Mouse (Mus musculus): ENCODE measurements around the gene Nrg4. TPM values are rescaled to one million over a fixed set of nuclear protein-coding genes. Genes with fewer than 3 reads are reported as not detected.

Gene Nrg4
- polyA plus RNA-seq, 1 experiment: 2.3 TPM

DNA sequence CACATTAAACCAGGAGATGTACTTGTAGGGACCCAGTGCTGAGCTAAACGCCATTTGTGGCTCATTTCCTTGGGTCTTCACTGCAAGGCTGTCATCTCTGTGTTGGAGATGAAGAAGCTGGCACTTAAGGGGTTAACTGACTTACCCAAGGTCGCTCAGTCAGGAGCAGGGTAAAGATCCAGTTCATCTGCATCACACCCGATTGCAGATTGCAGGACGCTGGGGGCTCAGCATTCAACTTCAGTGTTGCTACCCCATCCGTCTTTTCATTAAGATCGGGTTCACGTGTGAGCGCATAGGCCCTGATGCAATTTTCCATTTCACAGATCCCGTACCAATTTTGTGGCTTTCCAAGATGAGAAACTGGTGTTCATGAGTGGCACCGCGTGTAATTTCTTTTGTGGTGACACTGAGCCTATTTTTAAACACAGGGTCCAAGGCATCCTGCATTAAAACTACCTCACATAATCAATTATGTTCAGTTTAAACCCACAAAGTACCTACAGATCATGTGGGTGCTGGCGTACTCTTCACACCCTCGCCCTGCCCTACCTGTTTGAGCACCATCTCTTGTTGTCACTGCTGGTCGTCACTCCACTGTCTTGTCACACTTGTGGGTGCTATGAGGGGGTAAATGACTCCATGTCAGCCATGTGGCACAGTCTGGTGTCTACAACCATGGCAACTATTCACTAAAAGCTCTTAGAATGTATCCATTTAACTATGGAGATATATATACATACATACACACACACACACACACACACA is 1.7 kb upstream of the Nrg4 start:
- Histone ChIP-seq H3K4me1 (ENCODE audit: control insufficient read depth, insufficient read depth, low read length) (peaks cover 20% of the 10 kb centered on the region), H3K27ac (ENCODE audit: insufficient read depth, low read length) (peak overlapping the region; percentile 92), H3K4me3 (replicated peaks; ENCODE audit: insufficient read depth, low read depth, low read length) (peak overlapping the region; percentile 91), H3K27me3 (ENCODE audit: control insufficient read depth, insufficient read depth, low read length) (no peaks in the 10 kb centered on the region)
- DNase-seq: peak; percentile 64 to 67
- TF ChIP-seq POLR2A (IDR thresholded peaks at IDR 0.05; ENCODE audit: borderline replicate concordance, insufficient read depth, low read length): no peak
- TF ChIP-seq CTCF (IDR thresholded peaks at IDR 0.05; ENCODE audit: borderline replicate concordance, insufficient read depth, low read depth, low read length): no peak
- WGBS: 12% methylated on average over 14 of the region's 14 CpGs

DNA sequence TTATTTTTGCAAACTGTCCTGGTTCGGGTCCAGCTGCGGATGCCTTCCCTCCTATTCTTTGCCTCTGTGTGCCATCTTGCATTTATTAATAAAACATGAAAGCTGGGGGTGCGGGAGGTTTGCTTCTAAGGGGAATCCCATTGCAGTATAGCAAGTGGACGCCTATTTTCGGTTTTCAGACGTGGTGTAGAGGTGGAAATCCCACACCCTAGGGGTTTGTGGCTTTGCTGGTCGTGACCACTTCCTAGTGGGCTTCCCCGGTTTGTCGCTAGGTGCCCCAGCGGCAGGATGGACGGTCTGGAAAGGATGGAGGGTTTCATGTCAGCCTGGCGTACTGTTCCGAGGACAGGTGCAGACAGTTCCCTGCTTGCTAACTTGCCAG is 581 bp upstream of the Nrg4 start:
- DNase-seq: peak; percentile 72 to 74
- under 1% methylated on average over 13 of the region's 13 CpGs for WGBS
- H3K27me3 ChIP-seq (ENCODE audit: control insufficient read depth, insufficient read depth, low read length): no peaks in the 10 kb centered on the region
- no peak for TF ChIP-seq POLR2A (IDR thresholded peaks at IDR 0.05; ENCODE audit: borderline replicate concordance, insufficient read depth, low read length)
- TF ChIP-seq CTCF (IDR thresholded peaks at IDR 0.05; ENCODE audit: borderline replicate concordance, insufficient read depth, low read depth, low read length): no peak; the same call in 1 of the 2 replicates
- peak overlapping the region; percentile 91 for H3K4me3 ChIP-seq (replicated peaks; ENCODE audit: insufficient read depth, low read depth, low read length)
- H3K4me1 ChIP-seq (ENCODE audit: control insufficient read depth, insufficient read depth, low read length): peaks cover 12% of the 10 kb centered on the region
- peak overlapping the region; percentile 93 for H3K27ac ChIP-seq (ENCODE audit: insufficient read depth, low read length)

DNA sequence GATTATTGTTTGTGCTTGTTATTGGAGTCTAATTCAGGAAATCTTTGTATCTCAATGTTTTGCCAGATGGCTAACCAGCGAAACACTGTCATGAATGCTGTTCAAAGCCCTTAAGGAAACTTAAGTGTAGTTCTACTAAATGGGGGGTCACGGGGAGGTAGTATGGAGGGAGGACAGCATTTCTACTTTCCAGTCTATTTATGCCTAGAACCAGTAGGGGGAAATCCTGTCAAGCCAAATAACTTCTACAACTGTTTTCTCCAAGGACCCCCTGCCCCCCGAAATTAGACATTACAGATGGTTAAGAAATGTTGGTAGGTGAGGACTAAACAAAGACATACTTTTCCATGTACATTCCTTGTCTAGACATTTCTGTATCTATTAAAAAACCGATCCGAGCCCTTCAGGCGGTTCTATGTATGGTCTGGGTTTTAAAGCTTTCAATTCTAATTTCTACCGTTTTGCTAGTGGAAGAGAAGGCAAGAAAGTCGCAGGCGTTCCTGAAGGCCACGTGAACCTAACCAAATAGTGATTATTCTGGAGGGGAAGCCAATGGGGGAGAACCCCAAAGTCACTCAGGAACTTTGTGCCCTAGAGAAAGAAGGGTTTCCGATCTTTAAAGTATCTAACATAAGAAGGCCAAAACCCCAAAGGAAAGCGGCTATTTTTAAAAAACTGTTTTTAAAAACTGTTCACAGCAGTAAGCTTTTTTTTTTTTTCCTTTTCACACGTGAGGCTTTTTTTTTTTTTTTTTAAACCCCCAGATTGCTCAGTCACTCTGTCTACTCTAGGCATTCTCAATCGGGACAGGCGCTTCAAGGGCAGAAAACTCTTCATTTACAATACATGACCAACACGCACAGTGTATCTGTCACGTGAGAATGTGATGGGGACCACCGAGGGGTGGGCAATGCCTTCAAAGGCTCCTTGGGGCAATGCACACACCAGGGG is 805 bp downstream of the Nrg4 start:
- DNase-seq: no peak
- TF ChIP-seq CTCF (IDR thresholded peaks at IDR 0.05; ENCODE audit: borderline replicate concordance, insufficient read depth, low read depth, low read length) (no peak), POLR2A (IDR thresholded peaks at IDR 0.05; ENCODE audit: borderline replicate concordance, insufficient read depth, low read length) (no peak)
- peak overlapping the region; percentile 81 for H3K27ac ChIP-seq (ENCODE audit: insufficient read depth, low read length)

DNA sequence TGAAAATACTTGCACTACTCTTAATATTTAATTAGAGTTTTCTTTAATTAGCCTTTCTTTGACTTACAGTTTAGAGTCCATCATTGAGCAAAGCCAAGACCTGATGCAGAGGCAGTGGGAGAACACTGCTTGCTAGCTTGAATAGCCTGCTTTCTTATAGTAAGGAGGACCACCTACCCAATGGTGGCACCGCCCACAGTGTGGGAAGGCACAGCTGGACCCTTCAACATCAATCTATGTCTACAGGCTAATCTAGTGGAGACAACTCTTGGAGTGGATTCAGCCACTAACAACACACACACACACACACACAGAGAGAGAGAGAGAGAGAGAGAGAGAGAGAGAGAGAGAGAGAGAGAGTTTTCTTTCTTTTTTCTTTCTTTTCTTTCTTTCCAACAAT is 1.6 kb downstream of the Nrg4 start:
- Histone ChIP-seq H3K27ac (ENCODE audit: insufficient read depth, low read length) (no peak overlapping the region), H3K27me3 (ENCODE audit: control insufficient read depth, insufficient read depth, low read length) (no peaks in the 10 kb centered on the region), H3K4me3 (replicated peaks; ENCODE audit: insufficient read depth, low read depth, low read length) (no peak overlapping the region), H3K4me1 (ENCODE audit: control insufficient read depth, insufficient read depth, low read length) (peaks cover 6% of the 10 kb centered on the region; the same call in 1 of the 2 replicates)
- 42% methylated on average over 1 of the region's 1 CpGs for WGBS
- DNase-seq: no peak
- TF ChIP-seq CTCF (IDR thresholded peaks at IDR 0.05; ENCODE audit: borderline replicate concordance, insufficient read depth, low read depth, low read length) (no peak), POLR2A (IDR thresholded peaks at IDR 0.05; ENCODE audit: borderline replicate concordance, insufficient read depth, low read length) (no peak)

More for the DNA sequence above, 805 bp downstream of the Nrg4 start:
- WGBS: 16% methylated on average over 18 of the region's 18 CpGs
- Histone ChIP-seq H3K4me3 (replicated peaks; ENCODE audit: insufficient read depth, low read depth, low read length) (peak overlapping the region; percentile 82), H3K27me3 (ENCODE audit: control insufficient read depth, insufficient read depth, low read length) (no peaks in the 10 kb centered on the region), H3K4me1 (ENCODE audit: control insufficient read depth, insufficient read depth, low read length) (peaks cover 6% of the 10 kb centered on the region)

DNA sequence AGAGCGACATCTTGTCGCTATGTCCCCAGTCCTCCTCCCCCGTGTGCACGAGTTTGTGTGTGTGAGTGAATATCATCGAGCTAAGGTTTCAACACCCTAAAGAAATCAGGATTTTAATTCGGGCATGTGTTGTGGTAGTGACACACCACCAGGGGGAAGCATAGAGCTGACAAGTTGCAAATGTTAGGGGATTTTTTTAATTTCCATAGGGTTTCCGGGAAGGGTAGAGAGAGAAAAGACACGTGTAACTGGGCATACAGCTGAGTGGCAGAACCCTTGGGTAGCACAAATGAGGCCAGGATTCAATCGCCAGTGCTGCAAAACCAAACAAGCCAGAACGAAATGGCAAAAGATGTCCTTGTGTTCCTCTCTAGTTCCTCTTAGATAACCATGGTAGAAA is 2.1 kb downstream of the Nrg4 start:
- H3K27ac ChIP-seq (ENCODE audit: insufficient read depth, low read length): peak overlapping the region; percentile 40; the same call in 1 of the 2 replicates
- 16% methylated on average over 10 of the region's 10 CpGs for WGBS
- peak; percentile 67 to 68 for DNase-seq
- H3K4me1 ChIP-seq (ENCODE audit: control insufficient read depth, insufficient read depth, low read length): peaks cover 6% of the 10 kb centered on the region; the same call in 1 of the 2 replicates
- H3K4me3 ChIP-seq (replicated peaks; ENCODE audit: insufficient read depth, low read depth, low read length): peak overlapping the region; percentile 32
- no peaks in the 10 kb centered on the region for H3K27me3 ChIP-seq (ENCODE audit: control insufficient read depth, insufficient read depth, low read length)
- TF ChIP-seq CTCF (IDR thresholded peaks at IDR 0.05; ENCODE audit: borderline replicate concordance, insufficient read depth, low read depth, low read length) (peak; percentile 30; the same call in 1 of the 2 replicates), POLR2A (IDR thresholded peaks at IDR 0.05; ENCODE audit: borderline replicate concordance, insufficient read depth, low read length) (no peak)

DNA sequence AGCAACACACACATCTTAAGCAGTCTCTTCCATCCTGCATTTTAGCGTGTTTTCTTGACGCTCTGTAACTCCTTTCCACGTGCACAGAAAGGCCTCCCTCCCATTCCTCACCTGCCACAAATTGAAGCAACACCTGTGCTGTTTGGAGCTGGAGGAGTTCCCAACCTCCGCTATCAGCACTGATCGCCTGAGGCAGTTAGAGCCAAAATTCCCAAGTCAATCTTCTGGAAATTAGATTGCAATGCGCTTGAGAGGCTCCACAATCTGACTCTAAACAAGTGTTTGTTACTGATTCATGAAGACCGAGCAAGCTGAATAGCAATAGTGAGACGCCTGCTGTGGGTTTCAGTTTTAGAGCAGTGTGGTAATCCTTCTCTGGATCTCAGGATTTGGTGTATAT is 2.6 kb downstream of the Nrg4 start:
- H3K27me3 ChIP-seq (ENCODE audit: control insufficient read depth, insufficient read depth, low read length): no peaks in the 10 kb centered on the region
- peak overlapping the region; percentile 32 for H3K4me3 ChIP-seq (replicated peaks; ENCODE audit: insufficient read depth, low read depth, low read length)
- WGBS: 15% methylated on average over 8 of the region's 8 CpGs
- TF ChIP-seq CTCF (IDR thresholded peaks at IDR 0.05; ENCODE audit: borderline replicate concordance, insufficient read depth, low read depth, low read length): no peak
- no peak for TF ChIP-seq POLR2A (IDR thresholded peaks at IDR 0.05; ENCODE audit: borderline replicate concordance, insufficient read depth, low read length)
- peaks cover 6% of the 10 kb centered on the region; the same call in 1 of the 2 replicates for H3K4me1 ChIP-seq (ENCODE audit: control insufficient read depth, insufficient read depth, low read length)
- peak overlapping the region; percentile 40; the same call in 1 of the 2 replicates for H3K27ac ChIP-seq (ENCODE audit: insufficient read depth, low read length)
- DNase-seq: peak; percentile 54 to 56

DNA sequence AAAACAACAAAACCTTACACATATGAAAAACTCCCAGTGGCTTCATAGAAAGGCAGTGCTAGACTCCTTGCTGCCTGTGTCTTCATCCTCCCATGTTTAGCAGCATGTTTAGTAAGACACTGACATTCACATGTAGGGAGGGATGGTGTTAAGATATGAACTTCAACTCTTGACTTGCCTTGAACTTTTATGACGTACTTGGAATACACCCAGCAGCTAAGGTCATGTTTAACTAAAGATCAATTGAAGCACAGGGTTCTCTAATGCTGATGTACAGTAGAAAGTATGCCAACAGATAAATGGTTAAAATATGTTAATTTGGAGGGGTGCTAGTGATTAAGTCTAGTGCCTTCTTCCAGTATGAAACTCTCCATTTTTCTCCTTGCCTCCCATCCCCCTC is 4.0 kb downstream of the Nrg4 start:
- TF ChIP-seq CTCF (IDR thresholded peaks at IDR 0.05; ENCODE audit: borderline replicate concordance, insufficient read depth, low read depth, low read length) (no peak), POLR2A (IDR thresholded peaks at IDR 0.05; ENCODE audit: borderline replicate concordance, insufficient read depth, low read length) (no peak)
- no peak overlapping the region for H3K27ac ChIP-seq (ENCODE audit: insufficient read depth, low read length)
- no peak for DNase-seq
- no peaks in the 10 kb centered on the region for H3K27me3 ChIP-seq (ENCODE audit: control insufficient read depth, insufficient read depth, low read length)
- 87% methylated on average over 1 of the region's 1 CpGs for WGBS
- no peak overlapping the region for H3K4me3 ChIP-seq (replicated peaks; ENCODE audit: insufficient read depth, low read depth, low read length)
- H3K4me1 ChIP-seq (ENCODE audit: control insufficient read depth, insufficient read depth, low read length): peaks cover 6% of the 10 kb centered on the region; the same call in 1 of the 2 replicates
